Mouse (Mus musculus) liver, adult 2 months (tissue): ENCODE data around the gene Tia1.

ENCODE experiments used
- CTCF ChIP-seq: fragments of 200-500 bp; IDR thresholded peaks from 2 replicates; pipeline ENCODE4 v1.5.1; 2011; ENCODE audit warnings: low read depth, low read length, control low read depth
- POLR2A ChIP-seq: fragments of 200-500 bp; IDR thresholded peaks from 2 replicates; pipeline ENCODE4 v1.6.1; 2011; ENCODE audit warnings: low read length, control low read depth; ENCODE audit not compliant: insufficient read depth; ENCODE audit errors: extremely low read depth

GRCm38 (mm10) chr6:86368479-86368878, 35.5 kb upstream of the Tia1 start:
- TF ChIP-seq CTCF: no peak
- TF ChIP-seq POLR2A: no peak
